Mouse (Mus musculus) embryonic facial prominence, embryonic 15.5 days (tissue): ENCODE data around the gene Il11ra1. TPM values are rescaled to one million over a fixed set of nuclear protein-coding genes. Genes with fewer than 3 reads are reported as not detected.
"Not testable (repeated sequence)": the region's sequence is repeated elsewhere in the genome, so short reads cannot be mapped to it uniquely, and the experiment has no call there.

Source experiments
- ATAC-seq: fragments of 200-750 bp; cut with Nextera tagmentation; 2 replicates; pipeline ENCODE4 v1.8.0; 2017; ENCODE audit warnings: low read depth, moderate TSS enrichment; ENCODE audit not compliant: insufficient number of reproducible peaks, low FRiP score, low TSS enrichment
- H3K27ac ChIP-seq: fragments of 300-500 bp; sonication (generic); replicated peaks from 2 replicates; pipeline ENCODE4 v1.5.1; 2015; ENCODE audit warnings: mild to moderate bottlenecking, inconsistent platforms
- H3K27me3 ChIP-seq: fragments of 300-500 bp; sonication (generic); 2 replicates; pipeline ENCODE4 v1.6.1; 2015; ENCODE audit warnings: inconsistent platforms
- H3K36me3 ChIP-seq: fragments of 300-500 bp; sonication (generic); 2 replicates; pipeline ENCODE4 v1.6.1; 2015; ENCODE audit warnings: mild to moderate bottlenecking, inconsistent platforms
- H3K4me1 ChIP-seq: fragments of 300-500 bp; sonication (generic); 2 replicates; pipeline ENCODE4 v1.6.1; 2015; ENCODE audit warnings: inconsistent platforms
- H3K4me2 ChIP-seq: fragments of 300-500 bp; sonication (generic); replicated peaks from 2 replicates; pipeline ENCODE4 v1.6.1; 2015; ENCODE audit warnings: mild to moderate bottlenecking, inconsistent platforms
- H3K4me3 ChIP-seq: fragments of 300-500 bp; sonication (generic); replicated peaks from 2 replicates; pipeline ENCODE4 v1.5.1; 2015; ENCODE audit warnings: mild to moderate bottlenecking, inconsistent platforms
- H3K9ac ChIP-seq: fragments of 300-500 bp; sonication (generic); 2 replicates; pipeline ENCODE4 v1.6.1; 2015; ENCODE audit warnings: inconsistent platforms
- H3K9me3 ChIP-seq: fragments of 300-500 bp; sonication (generic); replicated peaks from 2 replicates; pipeline ENCODE4 v1.6.1; 2016; ENCODE audit warnings: inconsistent platforms
- WGBS: fragments of 180-500 bp; shearing (Covaris S2); methylation state at CpG from one replicate; pipeline ENCODE4 v1.1.7; 2015; 5-methylcytosine and 5-hydroxymethylcytosine counted together
- polyA plus RNA-seq: library from polyadenylated mRNA; unstranded; fragments of >200 nt; fragmentation: Nextera tagmentation; extraction: Ambion mirVana; gene quantifications from 2 replicates; pipeline ENCODE4 v1.2.1, GENCODE M21; 2015

Gene Il11ra1
- polyA plus RNA-seq, 1 experiment from 2014 or later: 407 TPM

DNA sequence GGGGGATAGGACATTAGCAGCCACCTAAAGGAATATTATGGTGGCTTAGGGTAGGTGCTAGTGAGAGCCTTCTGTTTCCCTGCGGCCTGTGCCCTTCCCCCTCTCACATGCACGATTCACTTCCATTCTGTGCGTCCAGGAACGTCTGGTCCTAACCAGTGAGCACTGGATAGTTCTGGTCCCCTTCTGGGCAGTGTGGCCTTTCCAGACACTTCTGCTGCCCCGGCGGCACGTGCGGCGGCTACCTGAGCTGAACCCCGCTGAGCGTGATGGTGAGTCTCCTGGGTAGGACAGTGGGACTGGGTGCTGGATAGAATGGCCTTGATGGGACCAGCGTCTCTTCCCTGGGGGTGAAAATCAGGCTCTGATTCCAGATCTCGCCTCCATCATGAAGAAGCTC is 57.5 kb downstream of the Il11ra1 start:
- Histone ChIP-seq H3K9me3 (no peaks in the 10 kb centered on the region), H3K4me2 (no peak overlapping the region), H3K4me1 (peaks cover 43% of the 10 kb centered on the region), H3K27me3 (no peaks in the 10 kb centered on the region), H3K4me3 (no peak overlapping the region), H3K27ac (no peak overlapping the region), H3K9ac (no peak overlapping the region), H3K36me3 (peaks cover 13% of the 10 kb centered on the region; the same call in 1 of the 2 replicates)
- 89% methylated on average over 13 of the region's 13 CpGs for WGBS
- no peak for ATAC-seq

DNA sequence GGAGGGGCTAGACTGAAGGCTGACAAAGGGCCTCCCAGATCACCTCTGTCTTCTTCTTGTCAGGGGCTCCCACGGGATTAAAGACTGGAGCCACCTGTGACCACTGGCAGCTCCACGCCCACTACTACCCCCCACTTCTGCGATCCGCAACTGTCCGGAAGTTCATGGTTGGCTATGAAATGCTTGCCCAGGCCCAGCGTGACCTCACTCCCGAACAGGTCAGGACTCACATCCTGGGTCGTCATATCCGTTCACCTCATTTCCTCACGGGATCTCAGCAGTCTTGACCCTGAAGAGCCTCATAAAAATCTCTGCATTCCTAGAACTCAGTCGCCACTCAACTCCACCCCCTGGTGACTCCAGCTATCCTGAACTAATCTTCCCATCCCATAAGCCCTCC is 58.2 kb downstream of the Il11ra1 start:
- no peak overlapping the region for H3K4me2 ChIP-seq
- peaks cover 49% of the 10 kb centered on the region for H3K4me1 ChIP-seq
- no peaks in the 10 kb centered on the region for H3K9me3 ChIP-seq
- WGBS: 77% methylated on average over 11 of the region's 11 CpGs
- no peak overlapping the region for H3K9ac ChIP-seq
- peaks cover 13% of the 10 kb centered on the region; the same call in 1 of the 2 replicates for H3K36me3 ChIP-seq
- H3K4me3 ChIP-seq: no peak overlapping the region
- no peaks in the 10 kb centered on the region for H3K27me3 ChIP-seq
- no peak for ATAC-seq
- H3K27ac ChIP-seq: no peak overlapping the region

DNA sequence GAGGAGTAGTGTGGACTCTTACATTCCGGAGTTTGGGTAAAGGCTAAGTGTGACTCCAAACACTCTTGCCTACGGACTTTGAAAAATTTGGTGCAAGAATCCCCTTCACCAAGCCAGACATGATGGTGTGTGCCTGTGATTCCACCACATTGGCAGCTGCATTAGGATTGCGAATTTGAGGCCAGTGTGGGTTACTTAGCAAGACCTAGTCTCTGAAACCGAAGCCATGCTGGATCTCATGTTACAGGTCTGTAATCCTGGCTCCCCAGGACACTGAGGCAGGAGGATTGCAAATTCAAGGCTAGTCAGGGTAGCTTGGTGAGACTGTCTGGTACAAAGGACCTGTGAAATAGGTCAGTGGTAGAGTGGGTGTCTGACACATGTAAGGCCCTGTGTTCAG is 58.9 kb downstream of the Il11ra1 start:
- WGBS: 85% methylated on average over 4 of the region's 4 CpGs
- no peak overlapping the region for H3K4me2 ChIP-seq
- H3K4me1 ChIP-seq: peaks cover 50% of the 10 kb centered on the region
- ATAC-seq: no peak
- no peaks in the 10 kb centered on the region for H3K9me3 ChIP-seq
- H3K27me3 ChIP-seq: no peaks in the 10 kb centered on the region
- H3K9ac ChIP-seq: no peak overlapping the region
- peaks cover 13% of the 10 kb centered on the region; the same call in 1 of the 2 replicates for H3K36me3 ChIP-seq
- H3K27ac ChIP-seq: no peak overlapping the region
- H3K4me3 ChIP-seq: no peak overlapping the region

DNA sequence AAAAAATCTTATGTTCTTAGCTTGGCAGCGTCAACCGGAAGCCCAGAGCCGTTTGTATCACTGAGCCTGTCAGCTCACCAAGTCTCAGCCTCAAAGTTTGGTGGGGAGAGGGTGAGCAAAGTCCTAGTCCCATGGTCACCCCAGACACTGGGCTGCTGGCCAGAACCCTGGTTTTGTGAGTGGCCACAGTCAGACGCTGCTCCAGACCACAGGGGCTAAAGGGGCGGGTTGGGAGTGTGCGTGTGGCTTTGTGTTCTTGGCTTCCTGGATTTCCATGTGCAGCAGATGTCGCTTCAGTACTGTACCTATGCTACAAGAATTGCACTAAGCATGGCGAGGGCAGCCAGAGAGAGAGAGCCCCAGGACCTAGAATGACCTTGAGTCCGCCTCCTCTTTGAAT is 59.4 kb downstream of the Il11ra1 start:
- ATAC-seq: no peak
- no peaks in the 10 kb centered on the region for H3K9me3 ChIP-seq
- no peaks in the 10 kb centered on the region for H3K27me3 ChIP-seq
- WGBS: 74% methylated on average over 9 of the region's 9 CpGs
- H3K4me2 ChIP-seq: no peak overlapping the region
- no peak overlapping the region for H3K4me3 ChIP-seq
- peaks cover 53% of the 10 kb centered on the region for H3K4me1 ChIP-seq
- peaks cover 13% of the 10 kb centered on the region; the same call in 1 of the 2 replicates for H3K36me3 ChIP-seq
- H3K27ac ChIP-seq: peak overlapping the region; percentile 95; the same call in 1 of the 2 replicates
- no peak overlapping the region for H3K9ac ChIP-seq

DNA sequence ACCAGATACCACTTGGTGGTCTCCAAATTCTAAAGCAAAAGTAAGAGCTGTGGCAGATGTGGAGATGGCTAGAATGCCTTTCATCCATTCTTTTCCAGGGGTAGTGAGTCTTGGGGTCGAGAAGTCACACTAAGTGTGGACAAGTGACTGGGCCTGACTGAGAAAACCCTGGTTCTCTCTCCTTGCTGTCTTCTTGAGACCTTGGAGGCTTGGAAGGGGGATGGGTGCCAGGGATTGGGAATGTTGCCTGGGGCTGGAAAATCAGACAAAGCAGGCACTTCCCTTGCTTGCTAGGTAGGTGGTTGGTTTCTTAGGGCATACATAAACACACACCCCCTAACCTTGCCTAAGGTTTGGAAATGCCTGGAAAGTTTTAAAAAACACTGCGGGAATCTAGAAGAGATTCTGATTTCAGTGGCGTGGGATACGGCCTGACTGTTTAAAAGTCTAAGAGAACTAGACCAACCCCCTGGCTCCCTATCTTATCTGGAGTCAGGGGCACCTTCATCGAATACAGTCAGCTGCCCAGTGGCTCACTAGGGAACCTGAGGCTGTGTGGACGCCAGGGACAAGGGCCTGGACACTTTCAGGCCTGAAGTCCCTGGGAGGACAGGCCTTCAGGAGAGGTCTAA is 60.0 kb downstream of the Il11ra1 start:
- peak overlapping the region; percentile 21; the same call in 1 of the 2 replicates for H3K9ac ChIP-seq
- no peaks in the 10 kb centered on the region for H3K9me3 ChIP-seq
- peak overlapping the region; percentile 59 for H3K4me3 ChIP-seq
- 24% methylated on average over 6 of the region's 6 CpGs for WGBS
- peak overlapping the region; percentile 95 for H3K27ac ChIP-seq
- ATAC-seq: no peak
- no peaks in the 10 kb centered on the region for H3K27me3 ChIP-seq
- H3K4me2 ChIP-seq: peak overlapping the region; percentile 66
- H3K36me3 ChIP-seq: peaks cover 13% of the 10 kb centered on the region; the same call in 1 of the 2 replicates
- H3K4me1 ChIP-seq: peaks cover 50% of the 10 kb centered on the region

DNA sequence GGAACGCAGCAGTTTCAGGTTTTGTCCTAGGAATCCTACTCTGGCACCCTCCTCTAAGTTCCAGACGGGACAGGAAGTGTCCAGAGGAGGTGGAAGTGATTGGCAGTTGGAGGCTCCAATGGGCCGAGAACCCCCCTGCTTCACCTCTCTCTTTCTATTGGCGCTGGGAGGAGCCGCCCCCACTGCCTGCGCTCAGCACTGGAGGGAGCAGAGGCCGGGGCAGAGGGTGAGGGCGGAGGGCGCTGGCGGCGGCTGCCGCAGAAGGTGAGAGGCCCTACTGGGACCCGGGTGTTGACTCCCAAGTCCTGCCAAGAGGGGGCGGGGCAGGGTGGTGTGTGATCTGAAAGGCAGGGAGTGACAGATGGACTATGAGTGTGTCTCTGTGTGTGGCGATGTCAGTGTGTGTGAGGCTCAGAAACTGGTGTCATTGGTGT is 60.5 kb downstream of the Il11ra1 start:
- Histone ChIP-seq H3K4me1 (peaks cover 46% of the 10 kb centered on the region), H3K4me2 (peak overlapping the region; percentile 66), H3K9ac (peak overlapping the region; percentile 50), H3K27me3 (no peaks in the 10 kb centered on the region), H3K4me3 (peak overlapping the region; percentile 59), H3K36me3 (peaks cover 13% of the 10 kb centered on the region; the same call in 1 of the 2 replicates), H3K9me3 (no peaks in the 10 kb centered on the region), H3K27ac (peak overlapping the region; percentile 95)
- WGBS: 1% methylated on average over 15 of the region's 15 CpGs
- peak; percentile 87 for ATAC-seq

DNA sequence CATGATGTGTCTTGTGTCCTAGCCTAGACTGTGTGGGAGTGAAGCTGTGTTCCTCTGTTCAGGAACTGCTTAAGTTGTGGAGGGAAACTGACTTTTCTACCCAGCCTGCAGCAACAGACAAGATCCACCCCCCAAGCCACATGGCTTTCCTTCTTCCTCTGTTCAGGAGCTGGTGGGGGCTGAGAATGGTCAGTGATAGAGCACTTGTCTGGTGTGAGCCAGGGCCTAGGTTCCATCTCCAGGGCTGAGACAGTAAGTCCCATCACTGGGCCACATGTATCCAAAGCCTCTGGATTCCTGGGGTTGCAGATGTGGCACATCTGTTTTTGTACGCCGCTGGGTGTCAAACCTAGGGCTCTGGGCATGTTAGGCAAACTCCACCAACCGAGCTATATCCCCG is 61.1 kb downstream of the Il11ra1 start:
- 30% methylated on average over 4 of the region's 4 CpGs for WGBS
- Histone ChIP-seq H3K9me3 (no peaks in the 10 kb centered on the region), H3K4me2 (peak overlapping the region; percentile 66), H3K9ac (peak overlapping the region; percentile 50), H3K4me3 (peak overlapping the region; percentile 59), H3K27me3 (no peaks in the 10 kb centered on the region), H3K27ac (peak overlapping the region; percentile 95), H3K36me3 (peaks cover 13% of the 10 kb centered on the region; the same call in 1 of the 2 replicates), H3K4me1 (peaks cover 46% of the 10 kb centered on the region)
- no peak for ATAC-seq

DNA sequence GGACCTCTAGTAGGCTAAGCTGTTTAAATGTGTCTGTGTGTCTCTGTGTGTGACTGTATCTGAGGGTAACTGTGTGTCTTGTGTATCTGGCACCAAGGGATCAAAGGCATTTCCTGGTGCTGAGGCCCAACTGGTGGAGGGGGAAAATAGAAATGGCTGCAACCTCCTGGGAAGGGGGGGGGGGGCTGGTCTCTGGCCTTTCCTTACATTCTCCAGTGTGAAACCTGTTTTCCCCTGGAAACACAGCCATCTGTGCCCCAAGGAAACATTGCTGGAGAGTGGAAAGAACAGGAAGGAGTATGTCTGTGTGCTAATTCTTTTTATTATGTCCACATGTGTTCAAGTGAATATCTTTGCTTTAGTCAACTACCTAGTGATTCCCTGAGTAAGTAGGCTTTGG is 61.9 kb downstream of the Il11ra1 start:
- no peaks in the 10 kb centered on the region for H3K9me3 ChIP-seq
- ATAC-seq: no peak

DNA sequence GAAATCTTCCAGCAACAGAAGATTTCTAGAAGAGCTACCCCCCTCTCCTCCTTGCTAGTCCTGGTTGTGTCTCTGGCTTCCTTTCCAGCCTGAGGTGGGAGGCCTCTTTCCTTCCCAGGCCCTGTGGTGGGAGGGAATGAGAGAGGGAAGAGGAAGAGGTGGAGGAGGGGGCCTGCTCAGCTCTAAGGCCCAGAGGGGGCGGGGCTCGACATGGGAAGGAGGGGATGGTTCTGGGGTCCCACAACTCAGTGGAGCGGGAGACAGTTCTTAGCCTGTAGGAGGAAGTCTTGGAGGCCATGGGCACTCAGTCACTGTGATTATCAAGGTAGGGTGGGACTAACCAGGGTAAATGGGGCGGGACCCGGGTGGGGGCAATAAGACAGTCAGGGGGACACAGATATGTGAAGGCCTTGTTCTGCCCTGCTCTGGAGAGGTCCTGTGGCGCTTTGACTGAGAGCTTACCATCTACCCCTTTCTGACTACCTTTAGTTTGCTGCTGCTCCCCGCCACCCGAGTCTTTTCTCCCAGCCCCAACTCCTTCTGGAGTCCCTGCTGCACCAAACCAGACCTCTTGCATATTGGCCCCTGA is 62.4 kb downstream of the Il11ra1 start:
- no peaks in the 10 kb centered on the region for H3K27me3 ChIP-seq
- H3K9ac ChIP-seq: peak overlapping the region; percentile 18; the same call in 1 of the 2 replicates
- peak overlapping the region; percentile 95 for H3K27ac ChIP-seq
- H3K36me3 ChIP-seq: peaks cover 15% of the 10 kb centered on the region; the same call in 1 of the 2 replicates
- peak overlapping the region; percentile 59 for H3K4me3 ChIP-seq
- ATAC-seq: peak; percentile 81
- H3K4me1 ChIP-seq: peaks cover 38% of the 10 kb centered on the region
- WGBS: 35% methylated on average over 8 of the region's 8 CpGs
- peak overlapping the region; percentile 66 for H3K4me2 ChIP-seq
- no peaks in the 10 kb centered on the region for H3K9me3 ChIP-seq

More for the DNA sequence above, 61.9 kb downstream of the Il11ra1 start:
- Histone ChIP-seq H3K4me3 (peak overlapping the region; percentile 59), H3K27me3 (no peaks in the 10 kb centered on the region), H3K9ac (0 out of 2 replicates have a peak overlapping the region, but pooled peaks have one; percentile 50), H3K27ac (peak overlapping the region; percentile 95), H3K4me2 (peak overlapping the region; percentile 66), H3K4me1 (peaks cover 40% of the 10 kb centered on the region), H3K36me3 (peaks cover 15% of the 10 kb centered on the region; the same call in 1 of the 2 replicates)

DNA sequence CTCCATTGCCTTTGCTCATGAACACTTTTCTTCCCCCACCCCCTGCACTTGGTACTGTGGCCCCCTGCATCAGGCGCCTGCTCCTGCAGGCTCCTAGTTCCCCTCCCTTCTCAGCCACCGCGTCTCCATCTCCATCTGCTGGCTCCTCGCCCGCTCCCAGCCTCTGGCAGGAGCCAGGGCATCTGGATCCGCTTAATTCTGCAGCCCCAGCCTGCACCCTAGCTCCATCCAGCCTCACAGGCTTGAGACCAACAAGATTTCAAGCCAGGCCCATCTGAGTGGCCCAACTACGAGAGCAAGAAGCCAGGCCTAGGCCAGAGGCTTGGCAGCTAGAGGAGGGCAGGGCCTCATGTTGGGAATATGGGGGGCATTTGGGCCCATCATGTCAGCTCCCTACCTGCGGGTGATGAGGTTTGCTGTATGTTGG is 62.9 kb downstream of the Il11ra1 start:
- 33% methylated on average over 8 of the region's 8 CpGs for WGBS
- peak; percentile 81 for ATAC-seq
- H3K4me2 ChIP-seq: peak overlapping the region; percentile 66
- H3K27ac ChIP-seq: peak overlapping the region; percentile 95
- H3K9me3 ChIP-seq, H3K27me3 ChIP-seq: not testable (repeated sequence)
- peaks cover 38% of the 10 kb centered on the region for H3K4me1 ChIP-seq
- H3K36me3 ChIP-seq: peaks cover 13% of the 10 kb centered on the region; the same call in 1 of the 2 replicates
- peak overlapping the region; percentile 18; the same call in 1 of the 2 replicates for H3K9ac ChIP-seq
- peak overlapping the region; percentile 59 for H3K4me3 ChIP-seq

DNA sequence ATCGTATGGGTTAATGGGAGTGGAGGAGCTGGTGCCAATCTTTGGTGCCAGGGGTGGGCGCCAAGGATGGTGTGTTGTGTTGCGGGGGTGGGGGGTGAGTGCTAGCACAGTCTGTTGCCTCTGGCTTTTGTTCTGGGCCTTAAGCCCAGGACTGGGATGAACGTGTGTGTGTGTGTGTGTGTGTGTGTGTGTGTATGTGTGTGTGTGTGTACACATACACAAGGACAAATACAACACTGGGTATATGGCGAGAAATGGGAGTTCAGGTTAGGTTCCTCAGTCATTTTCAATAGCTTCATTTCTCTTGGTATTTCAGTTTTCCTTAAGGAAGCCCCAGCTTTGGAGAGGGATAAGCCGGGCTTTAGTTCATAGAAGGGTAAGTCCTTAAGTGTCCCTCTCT is 63.4 kb downstream of the Il11ra1 start:
- Histone ChIP-seq H3K4me1 (peaks cover 38% of the 10 kb centered on the region), H3K4me3 (peak overlapping the region; percentile 59), H3K4me2 (peak overlapping the region; percentile 66), H3K36me3 (peaks cover 16% of the 10 kb centered on the region), H3K27ac (peak overlapping the region; percentile 95)
- H3K9me3 ChIP-seq, ATAC-seq, H3K9ac ChIP-seq, H3K27me3 ChIP-seq: not testable (repeated sequence)
- 37% methylated on average over 5 of the region's 6 CpGs for WGBS
